Mouse (Mus musculus) lung, postnatal 36 days (tissue): ENCODE data around the gene Klhl29.

Experiments used
- DNase-seq: peaks from one replicate; pipeline ENCODE4 v3.0.0; 2022; ENCODE audit warnings: mixed read lengths

Gene Klhl29

DNA sequence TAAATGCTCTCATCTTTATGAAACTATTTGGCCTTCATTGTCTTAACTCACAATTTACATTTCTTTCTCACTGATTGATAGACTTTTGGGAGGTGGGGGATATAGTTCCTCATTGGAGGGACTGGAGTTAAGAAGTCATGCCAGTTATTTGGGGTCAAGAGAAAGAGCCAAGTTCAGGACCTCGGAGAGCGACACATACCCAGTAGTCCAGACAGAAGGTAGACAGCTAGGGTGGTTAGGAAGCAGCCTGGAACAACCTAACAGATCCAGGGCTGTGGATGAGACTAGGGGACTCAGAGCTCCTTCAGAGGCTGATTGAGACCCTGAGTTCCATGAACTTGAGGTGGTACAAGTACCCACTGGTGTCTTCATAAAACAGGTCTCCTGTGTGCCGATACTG, 264.1 kb downstream of the Klhl29 start:
- peak; percentile 18 for DNase-seq

DNA sequence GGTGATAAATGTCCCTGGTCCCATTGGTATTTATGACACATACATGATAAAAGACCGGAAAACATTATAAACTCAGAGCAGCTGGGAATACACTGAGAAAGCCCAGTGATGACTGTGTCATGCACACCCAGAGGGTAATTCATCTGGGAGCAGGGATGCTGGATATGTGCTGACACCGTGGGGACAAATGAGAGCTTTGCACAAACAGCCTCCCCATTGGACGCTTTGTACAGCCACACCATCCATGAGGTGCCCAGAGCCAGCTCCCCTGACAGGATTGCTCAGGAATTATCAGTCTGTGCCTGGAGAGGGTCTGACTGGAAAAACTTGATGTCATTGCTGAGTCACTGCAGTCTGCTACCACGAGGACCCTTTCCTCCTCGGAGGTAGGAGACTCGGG, 266.9 kb downstream of the Klhl29 start:
- no peak for DNase-seq

DNA sequence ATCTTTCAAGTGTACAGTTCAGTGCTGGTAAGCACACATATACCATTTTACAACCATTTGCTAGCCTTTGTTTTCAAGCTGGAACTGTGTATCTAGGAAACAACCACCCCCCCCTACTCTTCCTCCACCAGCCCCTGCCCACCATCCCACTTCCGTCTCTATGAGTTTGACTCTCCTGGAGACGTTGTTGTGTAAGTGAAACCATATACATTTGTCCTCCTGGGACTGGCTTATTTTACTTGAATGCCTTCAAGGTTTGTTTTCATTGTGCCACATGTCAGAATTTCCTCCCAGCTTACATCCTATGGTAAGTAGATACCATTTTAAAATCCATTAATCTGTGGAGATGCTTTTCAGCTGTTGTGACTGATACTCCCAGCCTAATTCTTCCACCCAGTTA, 267.7 kb downstream of the Klhl29 start:
- no peak for DNase-seq

DNA sequence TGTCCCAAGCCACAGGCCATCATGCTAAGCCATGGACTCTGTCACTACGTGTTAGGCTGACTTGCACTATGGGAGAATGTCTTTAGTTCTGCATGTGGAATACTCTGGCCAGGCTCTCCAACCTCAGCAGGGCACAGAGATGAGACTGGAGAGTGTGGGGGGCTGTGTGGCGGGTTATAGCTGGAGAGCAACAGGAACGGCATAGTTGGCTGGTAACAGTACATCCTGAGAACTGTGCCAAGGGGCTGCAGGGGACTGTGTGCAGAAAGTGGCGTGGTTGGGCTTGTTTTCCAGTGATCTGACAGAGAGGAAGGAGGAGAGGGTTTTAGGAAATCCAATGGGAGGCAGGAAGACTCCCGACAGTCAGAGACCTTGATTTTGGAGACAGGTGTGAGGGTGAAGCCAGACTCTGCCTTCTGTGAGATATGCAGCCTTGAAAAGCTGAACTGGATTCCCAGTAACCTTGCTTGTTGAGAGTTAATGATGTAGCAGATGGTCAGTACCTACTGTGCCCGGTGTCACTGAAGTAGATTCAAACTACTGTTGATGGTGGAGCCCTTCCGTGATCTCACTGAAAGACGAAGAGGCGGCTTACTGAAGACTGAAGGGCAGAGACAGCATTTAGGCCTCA, 270.9 kb downstream of the Klhl29 start:
- no peak for DNase-seq

DNA sequence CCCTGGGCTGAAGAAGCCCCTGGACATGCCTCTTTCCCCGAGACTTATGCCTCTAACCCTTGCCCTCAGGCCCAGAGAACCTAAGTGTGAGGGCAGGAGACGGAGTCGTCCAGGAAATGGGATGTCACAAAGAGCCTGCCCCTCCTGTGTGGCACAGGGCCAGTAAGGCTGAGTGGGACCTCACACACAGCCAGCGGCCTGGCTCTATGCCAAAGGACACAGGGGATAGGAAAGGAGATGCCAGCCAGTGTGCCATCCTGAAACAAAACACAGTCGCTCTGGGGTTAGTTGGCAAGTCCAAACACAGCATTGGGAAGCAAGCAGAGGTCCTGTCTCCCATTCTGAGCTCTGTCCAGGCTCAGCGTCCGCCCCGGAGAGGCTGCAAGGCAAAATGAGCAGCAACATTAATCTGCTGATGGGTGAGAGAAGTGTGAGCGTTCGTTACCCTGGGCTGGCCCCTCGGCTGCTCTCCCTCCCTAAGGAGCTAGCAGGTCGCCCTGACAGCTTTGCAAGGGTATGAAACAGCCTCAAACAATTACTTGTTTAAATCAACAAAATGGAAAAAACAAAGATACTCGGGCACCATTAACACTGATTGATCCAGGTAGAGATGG, 274.0 kb downstream of the Klhl29 start:
- DNase-seq: peak; percentile 17

DNA sequence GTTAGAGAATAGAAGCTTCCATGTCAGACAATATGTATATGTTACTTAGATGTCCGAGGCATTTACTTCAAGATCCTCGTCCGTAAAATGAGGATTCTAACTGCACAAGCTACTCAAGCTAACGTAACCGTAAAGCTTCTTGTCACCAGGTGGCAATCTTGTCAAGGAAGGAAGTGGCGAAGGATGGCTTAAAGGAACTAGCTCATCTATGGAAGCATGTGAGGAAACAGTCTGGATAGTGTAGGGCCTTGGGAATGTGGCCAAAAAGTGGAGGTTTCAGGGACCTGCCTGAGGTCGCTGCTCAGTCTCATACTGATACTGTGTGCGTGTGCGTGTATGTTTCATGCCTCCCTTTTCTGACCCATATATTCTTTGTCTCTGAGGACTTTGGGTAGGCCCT, 275.9 kb downstream of the Klhl29 start:
- DNase-seq: no peak

DNA sequence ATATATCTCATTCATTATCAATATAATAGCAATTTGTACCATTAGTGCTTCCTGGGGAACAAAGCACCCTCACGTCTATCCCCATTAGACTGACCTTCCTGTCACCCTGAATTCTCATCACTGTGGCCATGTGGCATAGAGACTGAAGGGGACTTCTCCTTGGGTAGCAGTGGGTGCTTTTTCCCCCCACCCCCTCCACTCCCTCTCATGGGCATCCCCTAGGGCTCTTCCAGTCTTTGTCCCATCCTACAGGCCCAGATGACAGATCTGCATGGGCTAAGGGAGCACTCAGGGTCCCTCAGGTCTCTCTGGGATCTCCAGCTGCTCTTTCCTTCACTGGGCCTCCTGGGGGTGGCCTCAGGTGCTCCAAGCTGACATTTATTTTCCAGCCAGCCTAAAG, 286.8 kb downstream of the Klhl29 start:
- no peak for DNase-seq

DNA sequence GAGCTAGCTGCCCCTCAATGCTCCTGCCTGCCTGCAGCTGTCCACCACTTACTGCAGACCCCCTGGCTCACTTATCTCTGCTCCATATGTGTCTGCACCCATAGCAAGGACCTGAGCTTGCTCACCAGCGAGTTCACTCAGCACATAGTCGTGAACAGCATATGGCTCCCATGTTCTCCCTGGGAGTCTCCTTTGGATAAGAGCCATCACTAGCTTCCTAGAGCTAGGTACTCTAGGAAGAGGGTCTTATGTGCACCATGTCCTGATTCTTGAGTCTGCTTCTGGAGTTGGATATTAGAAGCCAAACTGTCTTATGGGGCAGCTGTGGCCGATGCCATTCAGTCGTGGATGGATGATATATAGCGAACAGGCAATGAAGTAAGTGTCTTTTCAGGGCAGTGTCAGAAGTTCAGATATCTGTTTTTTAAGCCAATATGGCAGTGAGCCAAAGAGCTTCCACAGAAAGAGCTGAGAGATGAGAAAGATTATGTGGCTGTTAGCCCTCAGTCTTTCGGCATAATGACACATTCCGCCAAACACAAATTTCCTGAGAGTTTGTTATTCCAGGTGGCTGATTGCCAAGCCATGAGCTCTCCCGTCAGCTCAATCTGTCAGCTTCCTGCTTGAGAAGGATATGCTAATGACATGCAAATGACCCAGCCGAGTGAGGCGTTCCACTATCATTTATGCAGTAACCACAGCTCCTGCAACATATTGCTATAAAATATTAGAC, 287.5 kb downstream of the Klhl29 start:
- DNase-seq: peak; percentile 67

DNA sequence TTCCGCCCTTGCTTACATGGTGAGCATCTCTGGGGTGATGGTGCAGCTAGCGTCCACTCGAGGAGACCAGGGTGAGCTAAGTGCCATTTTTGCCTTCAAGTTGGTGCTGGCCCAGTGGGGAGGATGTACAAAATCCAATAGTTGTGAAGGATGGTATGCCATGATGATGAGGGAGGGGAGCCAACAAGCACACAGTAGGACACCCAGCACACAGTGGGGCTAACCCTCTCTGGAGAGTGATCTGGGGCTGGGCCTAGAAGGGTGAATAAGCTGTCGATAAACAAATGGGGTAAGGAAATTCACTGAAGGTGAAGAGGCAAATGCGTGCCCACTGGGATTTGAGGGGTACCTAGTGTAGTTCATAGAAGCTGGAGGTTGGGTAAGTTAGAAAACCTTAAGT, 290.8 kb downstream of the Klhl29 start:
- DNase-seq: no peak

DNA sequence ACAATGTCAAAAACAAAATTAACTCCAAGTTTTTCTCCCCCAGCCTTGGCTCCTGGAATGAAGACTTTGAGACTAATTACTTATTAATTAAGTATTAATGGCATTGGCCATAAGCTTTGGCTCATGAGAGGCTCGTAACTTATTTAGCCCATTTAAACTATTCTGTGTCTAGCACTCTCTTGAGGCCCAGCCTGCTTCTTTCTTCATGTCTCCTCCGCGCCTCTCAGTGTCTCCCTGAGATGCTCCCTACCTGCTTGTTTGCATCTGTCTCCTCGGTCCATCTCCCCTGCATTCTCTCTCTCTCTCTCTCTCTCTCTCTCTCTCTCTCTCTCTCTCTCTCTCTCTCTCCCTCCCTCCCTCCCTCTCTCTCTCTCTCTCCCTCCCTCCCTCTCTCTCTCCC, 294.0 kb downstream of the Klhl29 start:
- no peak for DNase-seq

DNA sequence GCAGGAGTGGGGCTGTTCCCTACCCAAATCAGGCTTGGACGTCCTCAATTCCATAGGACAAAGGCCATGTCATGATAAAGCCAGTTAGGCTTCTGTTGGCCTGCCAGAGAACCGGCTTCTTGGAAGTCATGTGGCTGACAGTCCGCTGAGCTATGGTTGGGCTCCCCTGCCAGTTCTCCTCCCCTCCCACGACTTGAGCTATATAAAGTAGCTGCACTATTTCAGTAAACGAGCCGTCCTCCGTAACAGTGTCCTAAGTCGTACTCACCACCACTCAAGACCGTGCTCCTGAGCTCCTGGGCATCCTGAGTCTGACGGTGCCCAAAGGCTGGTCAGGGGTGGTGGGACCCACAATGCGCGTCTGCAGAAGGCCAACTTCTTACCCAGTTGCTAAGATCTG, 302.3 kb downstream of the Klhl29 start:
- no peak for DNase-seq

DNA sequence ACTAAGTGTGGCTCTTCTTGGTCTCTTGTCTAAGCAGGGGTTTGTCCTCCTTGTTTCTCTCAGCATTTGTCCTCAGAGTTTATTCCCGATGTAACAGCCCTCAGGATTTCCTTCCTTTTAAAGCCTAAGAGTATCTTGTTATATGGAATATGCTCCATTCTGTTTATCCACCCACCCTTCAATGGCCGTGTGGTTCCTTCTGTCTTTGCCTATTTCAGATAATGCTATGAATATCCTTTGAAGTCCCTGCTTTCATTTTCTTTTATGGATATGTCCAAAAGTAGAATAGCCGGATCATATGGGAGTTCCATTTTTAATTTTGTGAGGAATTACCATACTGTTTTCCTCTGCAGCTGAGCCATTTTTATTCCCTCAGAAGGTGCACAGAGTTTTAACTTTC, 305.4 kb downstream of the Klhl29 start:
- no peak for DNase-seq

DNA sequence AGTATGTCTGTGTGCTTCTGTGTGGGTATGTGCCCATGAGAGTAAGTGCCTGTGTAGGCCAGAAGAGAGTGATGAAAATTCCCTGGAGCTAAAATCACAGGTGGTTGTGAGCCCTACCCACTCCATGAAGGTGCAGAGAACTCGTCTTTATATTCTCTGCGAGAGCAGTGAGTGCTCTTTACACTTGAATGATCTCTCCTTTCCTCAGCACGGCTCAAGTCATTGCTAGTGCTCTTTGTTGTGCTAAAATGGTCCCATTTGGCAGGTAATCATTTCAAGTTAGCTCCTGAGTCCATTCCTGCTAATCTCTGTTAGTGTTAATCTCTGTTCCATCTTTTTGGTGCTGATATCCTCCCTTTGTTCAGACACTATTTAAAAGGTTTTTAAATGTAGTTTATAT, 307.9 kb downstream of the Klhl29 start:
- no peak for DNase-seq

DNA sequence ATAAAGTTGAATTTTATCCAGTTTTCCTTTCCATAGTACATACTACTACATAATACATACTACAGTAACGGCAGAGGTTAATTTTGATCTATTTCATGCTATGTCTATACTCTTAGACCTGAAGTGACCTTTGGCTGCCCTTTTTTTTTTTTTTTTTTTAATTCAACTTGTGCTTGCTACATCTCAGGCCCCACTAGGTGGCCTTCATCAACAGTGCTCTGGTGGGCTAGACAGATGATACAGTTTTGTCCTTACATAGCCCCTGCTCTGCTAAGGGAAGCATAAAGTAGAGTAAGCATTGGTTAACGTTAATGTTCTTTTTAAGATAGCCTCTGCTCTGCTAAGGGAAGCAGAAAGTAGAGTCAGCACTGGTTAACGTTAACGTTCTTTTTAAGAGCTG, 327.4 kb downstream of the Klhl29 start:
- no peak for DNase-seq

DNA sequence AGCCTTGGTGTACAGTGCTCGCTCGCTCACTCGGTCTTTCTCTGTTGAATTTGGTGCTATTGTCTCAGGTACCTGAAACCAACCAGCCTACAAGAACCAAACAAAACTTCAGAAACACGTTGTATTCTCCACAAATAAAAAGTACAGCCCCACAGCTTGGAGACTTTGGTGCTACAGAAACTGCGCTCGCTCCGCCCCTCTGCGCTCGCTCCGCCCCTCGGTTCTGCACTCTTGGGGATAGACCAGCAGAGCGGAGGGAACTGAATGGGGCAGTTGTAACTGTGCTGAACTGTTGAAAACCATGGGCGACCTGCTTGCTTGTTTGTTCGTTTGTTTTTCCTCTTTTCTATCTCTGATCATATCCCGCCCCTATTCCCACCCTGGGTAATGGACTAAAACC, 331.3 kb downstream of the Klhl29 start:
- DNase-seq: no peak

DNA sequence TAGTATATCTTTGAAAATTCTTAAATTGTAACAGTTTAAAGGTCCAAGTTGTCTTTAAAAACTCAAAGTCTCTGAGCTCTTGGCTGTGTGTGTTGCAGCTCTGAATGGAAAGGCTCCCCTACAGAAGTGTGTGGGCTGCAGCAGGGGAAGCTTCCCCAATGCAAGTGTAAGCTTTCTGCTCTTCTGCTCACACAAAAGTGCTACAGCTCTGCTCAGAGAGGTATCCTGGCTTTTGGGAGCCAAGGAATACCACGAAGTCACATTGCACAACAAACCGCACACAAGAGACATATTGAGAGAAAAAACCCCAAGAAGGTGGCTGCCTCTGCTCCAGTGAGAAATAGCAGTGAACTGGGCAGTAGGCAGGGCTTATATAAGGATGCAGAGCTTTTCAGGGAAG, 337.5 kb downstream of the Klhl29 start:
- no peak for DNase-seq

DNA sequence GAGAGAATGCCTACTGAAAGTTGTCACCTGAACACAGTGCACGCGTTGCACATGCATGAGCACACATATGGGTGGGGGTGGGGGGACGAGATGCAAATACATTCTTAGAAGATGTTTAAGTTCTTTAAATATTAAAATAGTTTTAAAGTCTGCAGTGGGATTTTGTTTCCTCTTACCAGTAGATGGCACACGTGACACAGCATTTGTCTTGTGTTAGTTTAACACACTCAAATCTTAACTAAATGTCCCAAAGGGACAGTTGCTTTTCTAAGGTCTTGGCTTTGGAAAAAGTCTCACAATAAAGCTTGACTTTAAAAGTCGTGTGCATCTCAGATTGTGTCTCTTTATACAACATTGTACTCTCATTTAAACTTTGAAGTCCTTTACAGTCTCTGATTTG, 346.4 kb downstream of the Klhl29 start:
- no peak for DNase-seq
